In the genomic region with DNA sequence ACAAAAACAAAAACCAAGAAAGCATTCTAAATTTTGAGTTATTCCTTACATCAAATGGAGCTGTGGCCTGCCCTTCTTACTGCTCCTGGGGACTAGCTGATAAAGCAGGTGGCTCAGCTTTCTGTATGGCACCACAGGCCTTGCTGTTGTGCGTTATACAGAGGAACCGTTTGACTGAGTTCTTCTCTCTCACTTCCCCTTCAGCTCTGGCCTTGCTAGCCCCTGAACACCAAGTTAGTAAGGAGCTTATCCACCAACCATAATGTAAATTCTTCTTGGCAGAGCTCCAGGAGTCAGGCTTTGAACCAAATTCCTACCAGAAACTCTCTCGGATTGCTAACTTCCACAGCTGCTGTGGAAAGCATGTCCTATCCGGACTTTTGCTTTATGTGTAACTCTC, we compare ENCODE assay signal across 19 mouse cellular contexts. TPM values are rescaled to one million over a fixed set of nuclear protein-coding genes. Genes with fewer than 3 reads are reported as not detected.
DNase-seq lines count a peak whose midpoint lies in the region; ATAC-seq and TF ChIP-seq lines count a peak whose summit lies in the region.
"Had no signal": no experiment of that assay in that cellular context is flagged by ENCODE, and none has a peak within 500 bp of the region (broad histone marks: within the 10 kb centered on the region; RNA-seq: fewer than 3 reads in every experiment).

No protein-coding gene starts in this region.

- no peak for TF ChIP-seq POLR2A in MEL (IDR thresholded peaks at IDR 0.05; ENCODE audit: control insufficient read depth in 1 of 2, insufficient read depth in 1 of 2, low read depth in 1 of 2, low read length in 2 of 2, poor library complexity in 1 of 2)

- no peaks in the 10 kb centered on the region for H3K9me3 ChIP-seq in lung, embryonic 14.5 days (ENCODE audit: low read depth, low read length)
- H3K9me3 ChIP-seq in MEL (replicated peaks; ENCODE audit: insufficient read depth, low read length): no peaks in the 10 kb centered on the region
- H3K9me3 ChIP-seq in limb, embryonic 15.5 days: no peaks in the 10 kb centered on the region
- no peaks in the 10 kb centered on the region for H3K9me3 ChIP-seq in heart, embryonic 10.5 days
- H3K9me3 ChIP-seq: limb, embryonic 12.5 days; midbrain, embryonic 15.5 days had no signal

- peak; percentile 85 for DNase-seq in lung, embryonic 14.5 days
- no peak for DNase-seq in lung, postnatal 14 days
- peak; percentile 65 to 69 for DNase-seq in B cell, adult 2 months
- DNase-seq in MEL (ENCODE audit: low read depth, low spot score): peak; percentile 87
- DNase-seq in left cerebral cortex, postnatal 10 days (ENCODE audit: extremely low spot score in 1 of 2, low spot score in 2 of 2): no peak
- DNase-seq in cerebellum, adult 8-10 months: no peak
- no peak for DNase-seq in heart, embryonic 10.5 days (ENCODE audit: low spot score)
- DNase-seq: cerebellum, adult 2 months; heart, postnatal 4 days; kidney, adult 8-10 months had no signal

- H3K9ac ChIP-seq in lung, embryonic 14.5 days: no peak overlapping the region
- peak overlapping the region; percentile 36 for H3K9ac ChIP-seq in MEL (ENCODE audit: control insufficient read depth, low read depth, low read length, poor library complexity, severe bottlenecking)
- no peak overlapping the region for H3K9ac ChIP-seq in limb, embryonic 15.5 days
- H3K9ac ChIP-seq: limb, embryonic 12.5 days; midbrain, embryonic 15.5 days had no signal

- no peak for TF ChIP-seq CTCF in lung, embryonic 14.5 days (IDR thresholded peaks at IDR 0.05; ENCODE audit: low read depth)
- TF ChIP-seq CTCF in MEL (IDR thresholded peaks at IDR 0.05 in 2 of 3, conservative IDR thresholded peaks at IDR 0.05 in 1 of 3; ENCODE audit: control insufficient read depth in 1 of 3, insufficient read depth in 1 of 3, low read depth in 2 of 3, low read length in 3 of 3, poor library complexity in 1 of 3, severe bottlenecking in 1 of 3): no peak

- H3K27ac ChIP-seq in lung, embryonic 14.5 days (ENCODE audit: low read depth): no peak overlapping the region
- H3K27ac ChIP-seq in MEL (ENCODE audit: control insufficient read depth, low read depth, low read length): peak overlapping the region; percentile 49
- 0 out of 2 replicates have a peak overlapping the region, but pooled peaks have one; percentile 22 for H3K27ac ChIP-seq in limb, embryonic 15.5 days
- H3K27ac ChIP-seq in heart, embryonic 10.5 days: no peak overlapping the region
- H3K27ac ChIP-seq: limb, embryonic 12.5 days; midbrain, embryonic 15.5 days had no signal

- H3K27me3 ChIP-seq in lung, embryonic 14.5 days (ENCODE audit: insufficient read depth, low read length): no peaks in the 10 kb centered on the region
- H3K27me3 ChIP-seq in MEL (ENCODE audit: control insufficient read depth in 1 of 2, insufficient read depth in 2 of 2, low read length in 2 of 2): no peaks in the 10 kb centered on the region
- no peaks in the 10 kb centered on the region; the same call in 1 of the 2 replicates for H3K27me3 ChIP-seq in limb, embryonic 15.5 days
- no peaks in the 10 kb centered on the region for H3K27me3 ChIP-seq in heart, embryonic 10.5 days (ENCODE audit: insufficient read depth, poor library complexity, severe bottlenecking)
- H3K27me3 ChIP-seq: limb, embryonic 12.5 days; midbrain, embryonic 15.5 days had no signal

- H3K36me3 ChIP-seq in lung, embryonic 14.5 days (ENCODE audit: insufficient read depth): no peaks in the 10 kb centered on the region
- peaks cover 0 to 15% of the 10 kb centered on the region in 2 experiments; a peak in 2 of 4 replicates for H3K36me3 ChIP-seq in MEL (ENCODE audit: control insufficient read depth in 1 of 2, insufficient read depth in 2 of 2, low read length in 2 of 2)
- H3K36me3 ChIP-seq in limb, embryonic 15.5 days: no peaks in the 10 kb centered on the region
- no peaks in the 10 kb centered on the region for H3K36me3 ChIP-seq in heart, embryonic 10.5 days
- H3K36me3 ChIP-seq: limb, embryonic 12.5 days; midbrain, embryonic 15.5 days had no signal

- intact Hi-C loops in left cerebral cortex, postnatal 10 days (cut with DNase I): no loop called here

- H3K79me2 ChIP-seq in MEL (ENCODE audit: control insufficient read depth, insufficient read depth, low read length, poor library complexity): no peaks in the 10 kb centered on the region

- peak; percentile 62 for TF ChIP-seq EP300 in MEL (IDR thresholded peaks at IDR 0.05; ENCODE audit: low read depth in 1 of 2, low read length in 2 of 2)

- WGBS in lung, embryonic 14.5 days: 20% methylated on average over 4 of the region's 4 CpGs
- 21% methylated on average over 4 of the region's 4 CpGs for WGBS in limb, embryonic 15.5 days
- WGBS in heart, embryonic 10.5 days: 70% methylated on average over 4 of the region's 4 CpGs

- H3K4me3 ChIP-seq in lung, embryonic 14.5 days (ENCODE audit: low read depth, low read length): no peak overlapping the region
- H3K4me3 ChIP-seq in MEL (ENCODE audit: control insufficient read depth in 1 of 2, insufficient read depth in 1 of 2, low read depth in 2 of 2, low read length in 2 of 2): no peak overlapping the region
- H3K4me3 ChIP-seq in limb, embryonic 15.5 days: no peak overlapping the region
- no peak overlapping the region for H3K4me3 ChIP-seq in heart, embryonic 10.5 days
- H3K4me3 ChIP-seq: limb, embryonic 12.5 days; midbrain, embryonic 15.5 days had no signal

- H3K4me2 ChIP-seq in lung, embryonic 14.5 days: no peak overlapping the region
- no peak overlapping the region for H3K4me2 ChIP-seq in limb, embryonic 15.5 days
- H3K4me2 ChIP-seq: limb, embryonic 12.5 days; midbrain, embryonic 15.5 days had no signal

- no peaks in the 10 kb centered on the region; the same call in 1 of the 2 replicates for H3K4me1 ChIP-seq in lung, embryonic 14.5 days (ENCODE audit: insufficient read depth)
- peaks cover 2 to 8% of the 10 kb centered on the region in 2 experiments; a peak in 3 of 4 replicates for H3K4me1 ChIP-seq in MEL (ENCODE audit: control insufficient read depth in 1 of 2, insufficient read depth in 2 of 2, low read length in 2 of 2)
- H3K4me1 ChIP-seq in limb, embryonic 15.5 days: 0 out of 2 replicates have a peak, but pooled peaks cover 3% of the 10 kb centered on the region
- no peaks in the 10 kb centered on the region for H3K4me1 ChIP-seq in heart, embryonic 10.5 days
- H3K4me1 ChIP-seq: limb, embryonic 12.5 days; midbrain, embryonic 15.5 days had no signal

- TF ChIP-seq RAD21 in MEL (IDR thresholded peaks at IDR 0.05; ENCODE audit: low read depth, low read length): no peak

- no peak for ATAC-seq in lung, embryonic 14.5 days (ENCODE audit: insufficient read depth)
- no peak for ATAC-seq in limb, embryonic 15.5 days (ENCODE audit: insufficient number of reproducible peaks, low FRiP score, low TSS enrichment, low read depth)
- ATAC-seq: forebrain, embryonic 16.5 days; midbrain, embryonic 15.5 days had no signal

TF ChIP-seq in MEL, 35 proteins besides CTCF, POLR2A, EP300 and RAD21:
- no peak for TF ChIP-seq POLR2AphosphoS5 (IDR thresholded peaks at IDR 0.05; ENCODE audit: borderline replicate concordance, low read depth, low read length)
- no peak for TF ChIP-seq USF2 (IDR thresholded peaks at IDR 0.05; ENCODE audit: borderline replicate concordance in 1 of 2, insufficient read depth in 1 of 2, low read depth in 1 of 2, low read length in 2 of 2)
- peak; percentile 31; the same call in 1 of the 2 replicates for TF ChIP-seq MYC (IDR thresholded peaks at IDR 0.05; ENCODE audit: low read depth, low read length)
- no peak for TF ChIP-seq MXI1 (IDR thresholded peaks at IDR 0.05; ENCODE audit: low read depth, low read length)
- 0 out of 2 replicates have a peak, but pooled peaks have one; percentile 45 for TF ChIP-seq TCF12 (IDR thresholded peaks at IDR 0.05; ENCODE audit: low read depth, low read length)
- TF ChIP-seq MYB (IDR thresholded peaks at IDR 0.05; ENCODE audit: low read depth, low read length): no peak
- TF ChIP-seq TBP (IDR thresholded peaks at IDR 0.05; ENCODE audit: low read depth, low read length): 0 out of 2 replicates have a peak, but pooled peaks have one; percentile 29
- TF ChIP-seq GATA1 (IDR thresholded peaks at IDR 0.05; ENCODE audit: low read depth, low read length): 0 out of 2 replicates have a peak, but pooled peaks have one; percentile 9
- peak; percentile 53 for TF ChIP-seq TAL1 (IDR thresholded peaks at IDR 0.05; ENCODE audit: low read length)

RNA-seq across cellular contexts. Expression of gene Fam111a, which starts 21.5 kb away (rescaled TPM):
- 34.9 and 37.9 TPM in 2 replicates for polyA plus RNA-seq in lung, embryonic 14.5 days (2014; fragmentation: Nextera tagmentation; extraction: Ambion mirVana)
- 53.1 and 56.1 TPM in 2 replicates for total RNA-seq in MEL (2012; rRNA removed)
- 100 to 1,000 TPM in 1 of 2 experiments, 10 to 100 TPM in 1; 75.9 to 157 TPM for polyA plus RNA-seq in MEL (2012; ENCODE audit: insufficient read depth in 1 of 2, insufficient read length in 2 of 2, low read depth in 1 of 2, low replicate concordance in 2 of 2, missing spikeins in 1 of 2)
- 24.0 and 25.5 TPM in 2 replicates for polyA plus RNA-seq in limb, embryonic 15.5 days (2015; fragmentation: Nextera tagmentation; extraction: Ambion mirVana)
- 1 to 10 TPM; 3.7 to 3.9 TPM for total RNA-seq in left cerebral cortex, postnatal 10 days (2021)
- 20.4 and 21.3 TPM in 2 replicates for polyA plus RNA-seq in heart, embryonic 10.5 days (2016; fragmentation: Nextera tagmentation; extraction: Ambion mirVana)

RNA-seq across cellular contexts. Expression of gene Gm4952, which starts 32.8 kb away (rescaled TPM):
- not detected in 2 replicates for polyA plus RNA-seq in lung, embryonic 14.5 days (2014; fragmentation: Nextera tagmentation; extraction: Ambion mirVana)
- total RNA-seq in MEL (2012; rRNA removed): not detected in 2 replicates
- under 1 TPM in 1 of 2 experiments, not detected in 1; 0.06 TPM for polyA plus RNA-seq in MEL (2012; ENCODE audit: insufficient read depth in 1 of 2, insufficient read length in 2 of 2, low read depth in 1 of 2, low replicate concordance in 2 of 2, missing spikeins in 1 of 2)
- 0.10 TPM in 1 of 2 replicates, not detected in the other for polyA plus RNA-seq in limb, embryonic 15.5 days (2015; fragmentation: Nextera tagmentation; extraction: Ambion mirVana)
- not detected for total RNA-seq in left cerebral cortex, postnatal 10 days (2021)
- 0.10 and 0.17 TPM in 2 replicates for polyA plus RNA-seq in heart, embryonic 10.5 days (2016; fragmentation: Nextera tagmentation; extraction: Ambion mirVana)
- total RNA-seq: adrenal gland, adult 18-20 months; gastrocnemius, adult 8-10 months; heart, postnatal 4 days had no signal
- polyA plus RNA-seq: forebrain, embryonic 16.5 days; large intestine, adult 2 months; limb, embryonic 12.5 days; neural tube, embryonic 11.5 days; testis, adult 2 months had no signal

Comparison
In these comparisons a context has a peak if more than half of its experiments do, and no peak if none do; other contexts are left out.
1. DNase-seq: peak in lung, embryonic 14.5 days (single experiment), B cell, adult 2 months (2 of 2) and MEL (single experiment); none in lung, postnatal 14 days (single experiment), left cerebral cortex, postnatal 10 days (0 of 2), cerebellum, adult 8-10 months (single experiment) and heart, embryonic 10.5 days (single experiment).
2. H3K27ac ChIP-seq: peak in MEL (single experiment) and limb, embryonic 15.5 days (single experiment); none in lung, embryonic 14.5 days (single experiment) and heart, embryonic 10.5 days (single experiment).